Mouse (Mus musculus) E14TG2a.4 (cell line): Measurements from ENCODE around the gene Plekhm2.

Source experiments
- H3K27me3 ChIP-seq: 2 replicates; pipeline ENCODE4 v1.6.1; 2014; ENCODE audit warnings: low read length, control low read depth; ENCODE audit not compliant: insufficient read depth
- H3K36me3 ChIP-seq: 2 replicates; pipeline ENCODE4 v1.6.1; 2014; ENCODE audit warnings: low read length, control low read depth; ENCODE audit not compliant: insufficient read depth
- H3K4me1 ChIP-seq: replicated peaks from 2 replicates; pipeline ENCODE4 v1.6.1; 2014; ENCODE audit warnings: low read depth, low read length, control low read depth
- H3K4me3 ChIP-seq: replicated peaks from 2 replicates; pipeline ENCODE4 v1.5.1; 2014; ENCODE audit warnings: mild to moderate bottlenecking, low read length
- H3K9me3 ChIP-seq: 2 replicates; pipeline ENCODE4 v1.6.1; 2014; ENCODE audit warnings: low read length, control low read depth
- CTCF ChIP-seq: conservative IDR thresholded peaks from 2 replicates; pipeline ENCODE4 v1.5.1; 2014; ENCODE audit warnings: low read length
- NANOG ChIP-seq: IDR thresholded peaks from 2 replicates; pipeline ENCODE4 v1.6.1; 2014; ENCODE audit warnings: borderline replicate concordance, low read length, mixed read lengths
- POU5F1 ChIP-seq: IDR thresholded peaks from 2 replicates; pipeline ENCODE4 v1.6.1; 2014; ENCODE audit warnings: low read length, borderline replicate concordance

Plekhm2 gene

GRCm38 (mm10) chr4:141631250-141631649 lies 33.4 kb downstream of the Plekhm2 start:
- TF ChIP-seq NANOG (no peak), CTCF (no peak), POU5F1 (no peak)
- Histone ChIP-seq H3K36me3 (peaks cover 32% of the 10 kb centered on the region), H3K27me3 (no peaks in the 10 kb centered on the region), H3K4me1 (peaks cover 55% of the 10 kb centered on the region), H3K9me3 (no peaks in the 10 kb centered on the region), H3K4me3 (peak overlapping the region; percentile 45)

- TF ChIP-seq CTCF, result no peak
- no peak overlapping the region for H3K4me3 ChIP-seq
- peaks cover 32% of the 10 kb centered on the region for H3K36me3 ChIP-seq
- peaks cover 61% of the 10 kb centered on the region for H3K4me1 ChIP-seq
- no peaks in the 10 kb centered on the region for H3K9me3 ChIP-seq
- H3K27me3 ChIP-seq, result no peaks in the 10 kb centered on the region
These were observed 34.7 kb downstream of the Plekhm2 start for GRCm38 (mm10) chr4:141630021-141630420.

GRCm38 (mm10) chr4:141628661-141629060 lies 36.0 kb downstream of the Plekhm2 start:
- no peaks in the 10 kb centered on the region for H3K27me3 ChIP-seq
- no peaks in the 10 kb centered on the region for H3K9me3 ChIP-seq
- H3K4me3 ChIP-seq, result peak overlapping the region; percentile 26; the same call in 1 of the 2 replicates
- peaks cover 72% of the 10 kb centered on the region for H3K4me1 ChIP-seq
- peaks cover 32% of the 10 kb centered on the region for H3K36me3 ChIP-seq
- TF ChIP-seq CTCF (no peak), NANOG (no peak), POU5F1 (no peak)

- Histone ChIP-seq H3K4me1 (peaks cover 83% of the 10 kb centered on the region), H3K4me3 (no peak overlapping the region), H3K9me3 (no peaks in the 10 kb centered on the region), H3K36me3 (peaks cover 26% of the 10 kb centered on the region), H3K27me3 (no peaks in the 10 kb centered on the region)
- TF ChIP-seq NANOG, result no peak
- no peak for TF ChIP-seq POU5F1
- no peak for TF ChIP-seq CTCF
These were observed 37.2 kb downstream of the Plekhm2 start for GRCm38 (mm10) chr4:141627502-141627901.

- peaks cover 79% of the 10 kb centered on the region for H3K4me1 ChIP-seq
- H3K4me3 ChIP-seq, result 0 out of 2 replicates have a peak overlapping the region, but pooled peaks have one; percentile 1
- H3K9me3 ChIP-seq, result no peaks in the 10 kb centered on the region
- H3K27me3 ChIP-seq, result no peaks in the 10 kb centered on the region
- TF ChIP-seq POU5F1 (no peak), NANOG (no peak), CTCF (no peak)
- H3K36me3 ChIP-seq, result peaks cover 16% of the 10 kb centered on the region; the same call in 1 of the 2 replicates
These were observed 38.7 kb downstream of the Plekhm2 start for GRCm38 (mm10) chr4:141625774-141626550.

GRCm38 (mm10) chr4:141624983-141625773 lies 39.5 kb downstream of the Plekhm2 start:
- no peaks in the 10 kb centered on the region for H3K27me3 ChIP-seq
- TF ChIP-seq POU5F1 (no peak), NANOG (no peak), CTCF (peak; percentile 33; the same call in 1 of the 2 replicates)
- no peaks in the 10 kb centered on the region for H3K9me3 ChIP-seq
- H3K4me1 ChIP-seq, result peaks cover 72% of the 10 kb centered on the region
- H3K36me3 ChIP-seq, result peaks cover 9% of the 10 kb centered on the region; the same call in 1 of the 2 replicates
- no peak overlapping the region for H3K4me3 ChIP-seq

- peak overlapping the region; percentile 26; the same call in 1 of the 2 replicates for H3K4me3 ChIP-seq
- no peaks in the 10 kb centered on the region for H3K9me3 ChIP-seq
- H3K27me3 ChIP-seq, result no peaks in the 10 kb centered on the region
- TF ChIP-seq NANOG (no peak), CTCF (no peak), POU5F1 (no peak)
- no peaks in the 10 kb centered on the region; the same call in 1 of the 2 replicates for H3K36me3 ChIP-seq
- peaks cover 65% of the 10 kb centered on the region for H3K4me1 ChIP-seq
These were observed 40.6 kb downstream of the Plekhm2 start for GRCm38 (mm10) chr4:141624134-141624533.

- no peaks in the 10 kb centered on the region for H3K27me3 ChIP-seq
- peak within 1 kb of the TSS; percentile 26; the same call in 1 of the 2 replicates for H3K4me3 ChIP-seq
- peaks cover 65% of the 10 kb centered on the region for H3K4me1 ChIP-seq
- TF ChIP-seq NANOG (no peak), CTCF (no peak), POU5F1 (no peak)
- H3K36me3 ChIP-seq, result no peaks in the 10 kb centered on the region; the same call in 1 of the 2 replicates
- no peaks in the 10 kb centered on the region for H3K9me3 ChIP-seq
These were observed 41.0 kb downstream of the Plekhm2 start, which contains the start of gene Slc25a34 for GRCm38 (mm10) chr4:141623666-141624065. Slc25a34 (minus strand) TSS chr4:141623821.
